Mouse (Mus musculus): ENCODE data around the gene Btn2a2.

DNA sequence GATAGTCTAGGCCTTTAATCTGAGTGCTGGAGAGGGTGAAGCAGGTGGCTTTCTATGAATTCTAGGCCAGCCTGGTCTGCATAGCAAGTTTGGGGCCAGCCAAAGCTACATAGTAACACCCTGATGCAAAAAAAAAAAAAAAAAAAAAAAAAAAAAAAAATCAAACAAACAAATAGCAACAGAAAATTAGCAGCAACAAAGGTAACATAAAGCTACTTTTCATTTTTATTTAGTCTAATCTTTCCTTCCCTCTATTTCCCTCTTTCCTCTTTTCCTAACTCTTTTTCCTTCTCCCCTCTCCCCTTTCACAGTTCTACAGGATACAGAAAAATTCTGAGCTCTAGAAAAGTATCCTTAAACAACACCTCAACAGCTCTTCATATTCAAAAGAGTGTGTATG is 26.0 kb downstream of the Btn2a2 start:
- TF ChIP-seq CTCF (conservative IDR thresholded peaks at IDR 0.05; ENCODE audit: insufficient read depth, insufficient read length, low read depth, low read length): no peak
- TF ChIP-seq POLR2A (IDR thresholded peaks at IDR 0.05; ENCODE audit: low read depth, low read length): no peak
